Mouse (Mus musculus): ENCODE results near the gene Klhl22.
A peak's percentile ranks its signal among the peaks of the same experiment; 100 is the strongest.

Gene Klhl22

GRCm38 (mm10) chr16:17802839-17803674 is 43.6 kb downstream of the Klhl22 start:
- peak; percentile 62 for DNase-seq

GRCm38 (mm10) chr16:17803675-17804448 is 44.4 kb downstream of the Klhl22 start:
- no peak for DNase-seq

DNA sequence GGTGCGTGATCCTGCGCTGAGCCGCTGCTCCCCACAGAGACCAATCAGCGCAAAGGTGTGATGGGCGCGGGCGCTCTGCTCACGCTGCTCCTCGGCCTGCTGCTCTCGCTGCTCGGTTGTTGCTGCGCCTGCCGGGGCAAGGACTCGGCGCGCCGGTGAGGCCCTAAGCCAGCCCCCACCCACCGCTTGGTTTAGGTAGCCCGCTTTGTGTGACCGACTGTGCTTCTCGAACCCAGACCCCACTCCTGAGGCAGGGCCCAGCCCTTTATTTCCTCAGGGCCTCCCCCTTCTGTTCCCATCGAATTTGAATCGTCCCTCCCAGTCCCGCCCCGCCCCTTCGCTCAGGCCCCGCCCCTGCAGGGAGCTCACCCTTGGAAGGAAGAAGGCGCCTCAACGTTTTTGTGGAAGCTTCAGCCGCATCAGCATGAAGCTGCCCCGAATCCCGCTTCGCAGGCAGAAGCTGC is 45.1 kb downstream of the Klhl22 start:
- DNase-seq, result peak; percentile 68

- no peak for DNase-seq
Observed at GRCm38 (mm10) chr16:17804982-17805381, 45.6 kb downstream of the Klhl22 start.

DNA sequence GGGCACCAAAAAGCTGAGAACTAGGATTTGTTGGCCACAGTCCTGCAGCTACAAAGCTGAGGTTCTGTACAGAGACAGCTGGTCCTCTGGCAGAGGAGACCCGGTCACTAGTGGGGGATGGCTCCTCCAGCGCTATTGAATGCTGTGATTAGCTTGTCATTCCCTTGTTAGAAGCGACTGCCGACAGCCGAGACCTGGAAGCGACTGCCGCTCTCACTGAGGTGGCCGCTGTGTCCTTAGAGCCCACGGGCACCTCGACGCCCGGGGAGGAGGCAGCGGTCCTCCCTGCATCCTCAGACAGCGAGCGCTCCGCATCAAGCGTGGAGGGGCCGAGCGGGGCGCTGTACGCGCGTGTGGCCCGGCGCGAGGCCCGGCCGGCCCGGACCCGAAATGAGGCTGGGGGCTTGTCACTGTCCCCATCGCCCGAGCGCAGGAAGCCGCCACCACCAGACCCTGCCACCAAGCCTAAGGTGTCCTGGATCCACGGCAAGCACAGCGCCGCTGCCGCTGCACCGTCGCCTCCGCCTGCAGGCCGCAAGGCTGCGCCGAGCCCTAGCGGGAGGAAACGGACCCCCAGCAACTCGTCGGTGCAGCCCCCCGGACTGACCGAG is 47.3 kb downstream of the Klhl22 start:
- DNase-seq, result peak; percentile 60

DNA sequence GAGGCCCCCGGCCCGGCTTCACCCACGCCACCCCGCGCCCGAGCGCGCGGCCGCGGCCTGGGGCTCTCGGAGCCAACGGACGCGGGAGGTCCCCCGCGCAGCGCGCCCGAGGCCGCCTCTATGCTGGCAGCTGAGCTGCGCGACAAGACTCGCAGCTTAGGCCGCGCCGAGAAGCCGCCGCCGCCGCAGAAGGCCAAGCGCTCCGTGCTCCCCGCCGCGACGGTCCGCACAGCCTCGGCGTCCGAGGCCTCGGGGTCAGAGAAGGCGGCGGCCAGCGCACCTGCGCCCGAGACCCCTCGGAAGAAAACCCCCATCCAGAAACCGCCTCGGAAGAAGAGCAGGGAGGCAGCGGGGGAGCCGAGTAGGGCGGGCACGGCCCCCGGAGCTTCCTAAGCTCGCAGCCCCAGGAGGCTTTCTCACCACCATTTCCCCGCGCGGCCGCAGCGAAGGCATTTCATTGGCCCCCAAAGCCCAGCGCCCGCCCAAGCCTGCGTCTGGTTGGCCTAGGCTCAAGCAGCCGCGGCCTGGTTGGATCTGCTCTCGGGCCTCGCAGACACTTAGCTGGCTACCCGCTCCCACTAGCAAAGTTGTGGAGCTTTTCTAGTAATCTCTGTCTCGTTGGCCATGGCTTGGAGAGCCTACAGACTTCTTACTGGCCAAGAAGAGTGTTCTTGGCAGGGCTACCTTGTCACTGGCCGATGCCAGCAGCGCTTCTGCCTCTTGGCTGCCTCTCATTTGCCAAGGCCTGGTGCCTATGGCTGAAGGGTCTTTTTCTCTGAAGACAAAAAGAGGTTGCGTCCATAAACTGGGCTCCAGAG is 48.0 kb downstream of the Klhl22 start:
- peak; percentile 90 for DNase-seq

GRCm38 (mm10) chr16:17809125-17809524 is 49.7 kb downstream of the Klhl22 start:
- no peak for DNase-seq

GRCm38 (mm10) chr16:17809711-17810110 is 50.3 kb downstream of the Klhl22 start:
- DNase-seq, result peak; percentile 81

DNA sequence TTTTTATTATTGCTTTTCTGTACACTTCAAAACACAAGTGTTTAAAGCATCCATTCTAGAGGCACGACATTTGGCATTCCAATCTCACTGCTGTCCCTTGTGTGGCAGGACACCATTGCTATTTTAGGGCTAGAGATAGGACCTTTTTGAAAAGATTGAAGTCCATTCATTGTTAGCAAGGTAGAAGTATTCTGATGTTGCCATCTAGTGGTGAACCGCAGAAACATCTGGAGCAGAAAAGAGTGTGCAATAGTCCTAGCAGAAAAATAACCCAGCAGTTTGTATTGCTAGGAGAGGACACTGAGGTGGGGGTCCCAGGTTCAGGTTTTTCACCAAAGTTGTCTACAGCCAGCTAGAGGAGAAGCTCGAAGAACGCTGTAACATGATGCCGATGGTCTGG is 52.7 kb downstream of the Klhl22 start:
- DNase-seq, result peak; percentile 64

- no peak for DNase-seq
Observed at GRCm38 (mm10) chr16:17813173-17813572, 53.8 kb downstream of the Klhl22 start.

DNA sequence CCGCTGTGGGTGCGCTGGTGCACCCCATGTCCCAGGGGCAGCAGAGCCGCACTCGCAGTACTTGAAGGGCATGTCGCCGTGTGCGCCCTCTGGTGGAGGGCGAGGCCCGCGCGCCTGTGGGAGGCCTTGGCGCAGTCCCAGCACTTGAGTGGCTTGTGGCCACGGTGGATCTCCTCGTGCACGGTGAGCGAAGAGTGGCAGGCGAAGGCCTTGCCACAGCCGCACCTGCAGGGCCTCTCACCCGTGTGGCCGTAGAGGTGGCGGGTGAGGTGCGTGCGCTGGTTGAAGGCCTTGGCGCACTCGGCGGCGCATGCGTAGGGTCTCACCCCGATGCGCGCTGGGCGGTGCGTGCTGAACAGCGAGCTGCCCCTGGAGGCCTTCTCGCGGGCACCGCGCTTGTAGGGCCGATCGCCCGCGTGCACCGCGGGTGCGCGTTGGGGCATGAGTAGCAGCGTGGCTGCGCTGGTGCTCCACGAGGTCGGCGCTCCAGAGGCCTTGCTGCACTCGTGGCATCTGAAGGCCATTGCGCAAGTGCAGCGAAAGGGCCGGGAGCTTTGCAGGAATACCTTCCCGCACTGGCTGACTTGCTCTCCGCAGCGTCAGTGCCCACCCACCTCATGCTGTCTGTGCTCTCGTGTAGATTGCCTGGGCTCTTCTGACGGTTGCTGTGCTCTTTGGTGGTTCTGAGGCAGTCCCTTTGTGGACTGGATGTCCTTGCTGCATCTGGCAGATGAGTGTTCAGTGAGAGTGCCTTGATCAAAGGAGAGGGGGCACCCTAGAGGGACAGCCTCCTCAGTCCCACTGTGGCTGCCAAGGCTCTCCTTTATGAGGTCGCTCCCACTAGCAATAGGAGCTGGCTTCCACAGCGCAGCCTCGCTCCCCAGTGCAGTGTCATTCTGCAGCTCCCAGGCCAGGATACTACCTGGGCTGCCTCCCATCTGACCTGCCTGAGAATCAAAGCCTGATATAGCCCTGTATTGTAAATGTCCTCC is 56.3 kb downstream of the Klhl22 start:
- DNase-seq, result peak; percentile 77

- no peak for DNase-seq
Observed at GRCm38 (mm10) chr16:17816528-17816927, 57.1 kb downstream of the Klhl22 start.

DNA sequence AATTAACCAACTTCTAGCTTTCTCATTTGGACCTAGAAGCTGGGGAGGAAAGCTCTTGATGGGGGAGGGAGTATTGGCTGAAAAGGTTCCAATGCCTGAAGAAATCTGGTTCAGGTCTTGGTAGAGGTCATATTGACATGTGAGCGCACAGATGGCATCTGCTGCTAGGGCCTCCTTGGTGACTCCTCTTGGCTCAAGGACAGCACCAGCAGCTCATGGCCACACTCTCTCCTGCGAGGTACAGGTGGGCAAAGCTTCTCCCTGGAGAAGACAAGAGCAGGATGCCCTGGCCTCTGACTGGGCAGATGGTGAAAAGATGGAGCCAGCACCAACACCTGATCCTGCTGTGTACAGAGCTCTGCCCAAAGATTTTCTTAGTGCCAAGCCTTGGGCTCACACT is 67.1 kb downstream of the Klhl22 start:
- no peak for DNase-seq

GRCm38 (mm10) chr16:17828229-17828628 is 68.8 kb downstream of the Klhl22 start:
- DNase-seq, result no peak

GRCm38 (mm10) chr16:17828867-17829266 is 69.4 kb downstream of the Klhl22 start:
- peak; percentile 68 for DNase-seq

GRCm38 (mm10) chr16:17830385-17831178 is 71.2 kb downstream of the Klhl22 start:
- DNase-seq, result peak; percentile 48

- no peak for DNase-seq
Observed at GRCm38 (mm10) chr16:17831781-17832180, 72.4 kb downstream of the Klhl22 start.

DNA sequence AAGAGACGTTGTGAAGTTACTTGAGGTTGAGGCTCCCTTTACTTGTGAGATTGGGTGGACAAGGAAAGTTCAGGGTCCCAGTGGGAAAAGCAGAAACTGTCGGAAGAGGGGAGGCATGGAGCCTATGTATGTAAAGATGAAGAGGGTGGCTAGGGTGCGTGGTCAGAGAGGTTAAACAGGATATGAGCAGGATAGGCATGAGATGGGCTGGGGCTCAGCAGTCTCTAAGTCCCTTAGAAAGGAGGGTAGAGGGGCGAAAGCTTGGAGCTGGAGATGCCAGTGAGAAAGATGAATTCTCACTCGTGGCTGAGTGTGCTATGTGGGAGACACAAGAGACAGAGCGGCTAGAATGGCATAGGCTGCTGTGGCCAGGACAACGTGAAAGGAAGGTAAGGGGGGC is 73.4 kb downstream of the Klhl22 start, which contains the start of gene B830017H08Rik:
B830017H08Rik (plus strand) TSS at position 301 of the 400 bp plus-strand sequence.
- no peak for DNase-seq

- DNase-seq, result peak; percentile 40
Observed at GRCm38 (mm10) chr16:17833321-17833680, 73.9 kb downstream of the Klhl22 start.

DNA sequence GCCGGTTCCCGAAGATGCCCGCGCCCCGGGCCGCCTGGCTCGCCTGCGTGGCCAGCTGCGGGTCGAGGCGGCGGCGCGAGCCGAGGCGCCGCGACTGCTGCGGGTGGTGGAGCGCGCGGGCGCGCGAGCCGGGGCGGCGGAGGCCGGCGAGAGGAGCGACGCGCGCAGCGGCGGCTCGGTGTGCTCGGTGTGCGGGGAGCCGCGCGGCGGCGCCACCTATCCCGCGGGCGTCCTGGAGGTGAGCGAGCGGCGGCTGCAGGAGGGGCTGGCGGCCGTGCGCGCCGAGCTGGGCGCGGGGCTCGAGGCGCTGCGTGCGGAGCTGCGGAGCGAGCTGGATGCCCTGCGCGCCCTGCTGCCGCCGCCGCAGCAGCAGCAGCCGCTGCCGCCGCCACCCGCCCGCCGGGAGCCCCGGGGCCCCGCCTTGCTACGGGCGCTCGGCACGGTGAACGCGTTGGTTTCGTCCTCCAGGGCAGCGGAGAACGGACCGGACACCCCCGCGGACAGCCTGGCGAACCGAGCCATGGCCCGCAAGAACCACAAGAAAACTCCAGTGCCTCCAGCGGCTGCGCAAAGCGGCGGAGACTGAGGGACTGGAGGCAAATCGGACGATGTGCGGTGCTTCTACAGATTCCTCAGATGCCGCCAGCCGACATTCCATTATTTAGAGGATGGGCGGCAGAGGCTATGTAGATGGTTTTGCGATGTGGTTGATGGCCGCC is 74.4 kb downstream of the Klhl22 start:
- DNase-seq, result peak; percentile 49

Measured in kidney, postnatal 10 days (tissue).